In the genomic region with DNA sequence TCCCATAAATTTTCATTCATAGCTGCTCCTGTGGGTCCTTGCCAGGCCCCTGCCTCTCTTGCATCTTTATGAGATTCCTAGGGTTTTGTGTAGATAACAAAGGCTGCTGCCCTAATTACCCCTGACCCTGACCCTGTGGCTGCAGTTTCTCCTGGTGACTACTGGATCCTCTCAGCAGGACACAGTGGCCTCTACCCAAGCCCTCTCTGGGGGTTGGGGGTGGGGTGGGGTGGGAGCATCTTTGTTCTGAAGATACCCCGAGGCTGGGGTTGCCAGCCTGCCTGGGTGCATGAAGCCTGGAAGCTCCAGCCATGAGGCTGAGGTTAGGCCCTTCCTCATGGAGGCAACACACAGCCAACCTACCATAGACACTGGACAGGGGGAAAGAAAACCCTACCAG, we compare ENCODE assay signal across 8 mouse cellular contexts. TPM values are rescaled to one million over a fixed set of nuclear protein-coding genes. Genes with fewer than 3 reads are reported as not detected.
DNase-seq lines count a peak whose midpoint lies in the region; ATAC-seq lines count a peak whose summit lies in the region.
"Had no signal": no experiment of that assay in that cellular context is flagged by ENCODE, and none has a peak within 500 bp of the region (broad histone marks: within the 10 kb centered on the region; RNA-seq: fewer than 3 reads in every experiment).

No protein-coding gene starts in this region.

- no peak overlapping the region for H3K4me3 ChIP-seq in kidney, embryonic 14.5 days (ENCODE audit: low read length)
- H3K4me3 ChIP-seq in forebrain, embryonic 13.5 days, result peak overlapping the region; percentile 3; the same call in 1 of the 2 replicates
- H3K4me3 ChIP-seq in limb, embryonic 12.5 days (replicated peaks), result no peak overlapping the region; the same call in 1 of the 2 replicates
- no peak overlapping the region for H3K4me3 ChIP-seq in neural tube, embryonic 15.5 days (replicated peaks)
- no peak overlapping the region for H3K4me3 ChIP-seq in intestine, embryonic 15.5 days (replicated peaks)

- no peak overlapping the region; the same call in 1 of the 2 replicates for H3K9ac ChIP-seq in kidney, embryonic 14.5 days (ENCODE audit: low read depth, low read length)
- peak overlapping the region; percentile 45; the same call in 1 of the 2 replicates for H3K9ac ChIP-seq in forebrain, embryonic 13.5 days
- H3K9ac ChIP-seq in limb, embryonic 12.5 days (replicated peaks), result peak overlapping the region; percentile 44
- 0 out of 2 replicates have a peak overlapping the region, but pooled peaks have one; percentile 21 for H3K9ac ChIP-seq in neural tube, embryonic 15.5 days (replicated peaks)
- no peak overlapping the region for H3K9ac ChIP-seq in intestine, embryonic 15.5 days

- H3K9me3 ChIP-seq in kidney, embryonic 14.5 days (ENCODE audit: control insufficient read depth, low read length), result no peaks in the 10 kb centered on the region
- H3K9me3 ChIP-seq in forebrain, embryonic 13.5 days (replicated peaks), result no peaks in the 10 kb centered on the region
- no peaks in the 10 kb centered on the region for H3K9me3 ChIP-seq in limb, embryonic 12.5 days
- H3K9me3 ChIP-seq in neural tube, embryonic 15.5 days (replicated peaks), result no peaks in the 10 kb centered on the region
- no peaks in the 10 kb centered on the region for H3K9me3 ChIP-seq in intestine, embryonic 15.5 days

- H3K4me1 ChIP-seq in kidney, embryonic 14.5 days (ENCODE audit: control insufficient read depth, insufficient read depth, low read length), result peaks cover 64% of the 10 kb centered on the region
- peaks cover 73% of the 10 kb centered on the region for H3K4me1 ChIP-seq in forebrain, embryonic 13.5 days
- peaks cover 77% of the 10 kb centered on the region for H3K4me1 ChIP-seq in limb, embryonic 12.5 days (replicated peaks)
- peaks cover 75% of the 10 kb centered on the region for H3K4me1 ChIP-seq in neural tube, embryonic 15.5 days
- peaks cover 64% of the 10 kb centered on the region for H3K4me1 ChIP-seq in intestine, embryonic 15.5 days (replicated peaks)

- no peak overlapping the region for H3K27ac ChIP-seq in kidney, embryonic 14.5 days (ENCODE audit: low read depth, low read length)
- H3K27ac ChIP-seq in forebrain, embryonic 13.5 days, result no peak overlapping the region
- no peak overlapping the region for H3K27ac ChIP-seq in limb, embryonic 12.5 days
- no peak overlapping the region; the same call in 1 of the 2 replicates for H3K27ac ChIP-seq in neural tube, embryonic 15.5 days (replicated peaks)
- H3K27ac ChIP-seq in intestine, embryonic 15.5 days, result no peak overlapping the region

- WGBS in kidney, embryonic 14.5 days, result 0% methylated on average over 1 of the region's 1 CpGs
- 0% methylated on average over 1 of the region's 1 CpGs for WGBS in forebrain, embryonic 13.5 days
- WGBS in limb, embryonic 12.5 days, result 11% methylated on average over 1 of the region's 1 CpGs
- 5% methylated on average over 1 of the region's 1 CpGs for WGBS in neural tube, embryonic 15.5 days
- 19% methylated on average over 1 of the region's 1 CpGs for WGBS in intestine, embryonic 15.5 days

- H3K36me3 ChIP-seq in kidney, embryonic 14.5 days (ENCODE audit: control insufficient read depth, insufficient read depth, low read length), result no peaks in the 10 kb centered on the region
- H3K36me3 ChIP-seq in forebrain, embryonic 13.5 days (ENCODE audit: poor library complexity, severe bottlenecking), result no peaks in the 10 kb centered on the region
- 0 out of 2 replicates have a peak, but pooled peaks cover 2% of the 10 kb centered on the region for H3K36me3 ChIP-seq in limb, embryonic 12.5 days
- H3K36me3 ChIP-seq in neural tube, embryonic 15.5 days, result no peaks in the 10 kb centered on the region
- no peaks in the 10 kb centered on the region for H3K36me3 ChIP-seq in intestine, embryonic 15.5 days

- no peaks in the 10 kb centered on the region for H3K27me3 ChIP-seq in kidney, embryonic 14.5 days (ENCODE audit: control insufficient read depth, insufficient read depth, low read length)
- H3K27me3 ChIP-seq in forebrain, embryonic 13.5 days, result no peaks in the 10 kb centered on the region
- H3K27me3 ChIP-seq in limb, embryonic 12.5 days, result no peaks in the 10 kb centered on the region
- no peaks in the 10 kb centered on the region for H3K27me3 ChIP-seq in neural tube, embryonic 15.5 days (replicated peaks)
- H3K27me3 ChIP-seq in intestine, embryonic 15.5 days (replicated peaks), result no peaks in the 10 kb centered on the region

- DNase-seq in kidney, adult 9 months, result peak; percentile 14
- DNase-seq in spleen, postnatal 36 days (ENCODE audit: low spot score in 2 of 2), result no peak
- DNase-seq: lung, postnatal 10 days had no signal

- no peak for ATAC-seq in kidney, embryonic 14.5 days (ENCODE audit: low FRiP score, low TSS enrichment)
- ATAC-seq in forebrain, embryonic 13.5 days, result no peak
- ATAC-seq in limb, embryonic 12.5 days (ENCODE audit: insufficient number of reproducible peaks, insufficient read depth, low FRiP score, low TSS enrichment, low read depth), result no peak
- no peak for ATAC-seq in neural tube, embryonic 15.5 days (ENCODE audit: low FRiP score)
- no peak for ATAC-seq in intestine, embryonic 15.5 days

- H3K4me2 ChIP-seq in kidney, embryonic 14.5 days (replicated peaks; ENCODE audit: low read depth, low read length), result no peak overlapping the region
- peak overlapping the region; percentile 94 for H3K4me2 ChIP-seq in forebrain, embryonic 13.5 days
- peak overlapping the region; percentile 97 for H3K4me2 ChIP-seq in limb, embryonic 12.5 days
- peak overlapping the region; percentile 89 for H3K4me2 ChIP-seq in neural tube, embryonic 15.5 days
- H3K4me2 ChIP-seq in intestine, embryonic 15.5 days (replicated peaks), result no peak overlapping the region

RNA-seq across cellular contexts. Expression of gene Zmiz1, which starts 4.0 kb away (rescaled TPM):
- polyA plus RNA-seq in kidney, embryonic 14.5 days (2014; fragmentation: Nextera tagmentation; extraction: Ambion mirVana), result 43.3 and 57.3 TPM in 2 replicates
- 57.2 and 61.3 TPM in 2 replicates for polyA plus RNA-seq in forebrain, embryonic 13.5 days (2015; fragmentation: Nextera tagmentation; extraction: Ambion mirVana)
- 53.4 and 57.1 TPM in 2 replicates for polyA plus RNA-seq in limb, embryonic 12.5 days (2016; fragmentation: Nextera tagmentation; extraction: Ambion mirVana)
- 51.1 and 54.7 TPM in 2 replicates for polyA plus RNA-seq in neural tube, embryonic 15.5 days (2015; fragmentation: Nextera tagmentation; extraction: Ambion mirVana)
- polyA plus RNA-seq in intestine, embryonic 15.5 days (2015; fragmentation: Nextera tagmentation; extraction: Ambion mirVana), result 26.3 and 28.0 TPM in 2 replicates

Comparison
In these comparisons a context has a peak if more than half of its experiments do, and no peak if none do; other contexts are left out.
1. H3K4me2 ChIP-seq: peak in forebrain, embryonic 13.5 days (single experiment), limb, embryonic 12.5 days (single experiment) and neural tube, embryonic 15.5 days (single experiment); none in kidney, embryonic 14.5 days (single experiment) and intestine, embryonic 15.5 days (single experiment).
2. H3K9ac ChIP-seq: peak in forebrain, embryonic 13.5 days (single experiment), limb, embryonic 12.5 days (single experiment) and neural tube, embryonic 15.5 days (single experiment); none in kidney, embryonic 14.5 days (single experiment) and intestine, embryonic 15.5 days (single experiment).